Mouse (Mus musculus): ENCODE data around the gene Spred1. TPM values are rescaled to one million over a fixed set of nuclear protein-coding genes. Genes with fewer than 3 reads are reported as not detected.
"Not testable (repeated sequence)": the region's sequence is repeated elsewhere in the genome, so short reads cannot be mapped to it uniquely, and the experiment has no call there.

The Spred1 gene
- polyA plus RNA-seq, 1 experiment from 2014 or later = 9.2 TPM

DNA sequence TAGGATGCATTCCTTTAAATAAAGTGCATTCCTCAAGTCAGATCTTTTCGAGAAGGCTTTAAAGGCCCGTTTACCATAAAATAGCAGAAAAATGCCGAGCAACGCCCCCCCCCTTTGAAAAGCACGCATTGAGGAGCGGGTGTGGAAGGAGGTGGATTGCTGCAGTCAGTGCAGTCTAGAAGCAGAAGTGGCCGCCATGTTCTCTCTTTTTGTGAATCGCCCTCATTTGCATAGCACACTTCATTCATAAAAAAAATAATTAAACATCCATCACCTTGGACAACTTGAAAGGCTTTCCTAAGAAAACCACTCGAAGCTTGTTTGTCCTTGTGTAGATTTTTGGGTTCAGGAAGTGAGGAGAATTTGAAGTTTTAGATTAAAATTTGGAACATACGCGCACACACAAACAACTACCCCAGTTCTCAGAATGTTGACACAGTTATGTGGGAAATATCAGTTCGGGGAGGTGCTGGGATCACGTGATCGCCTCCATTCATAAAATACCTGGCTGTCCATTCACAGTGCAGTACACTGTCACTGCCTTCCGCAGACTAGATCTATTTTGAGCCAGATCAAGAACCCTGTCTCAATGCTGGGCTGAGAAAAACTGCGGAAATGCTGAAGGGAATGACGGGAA is 1.6 kb downstream of the Spred1 start:
- peak overlapping the region; percentile 89 for H3K4me3 ChIP-seq
- 0 out of 2 replicates have a peak overlapping the region, but pooled peaks have one; percentile 12 for H3K27ac ChIP-seq
- H3K36me3 ChIP-seq = no peaks in the 10 kb centered on the region
- WGBS = 4% methylated on average over 17 of the region's 17 CpGs
- H3K27me3 ChIP-seq = no peaks in the 10 kb centered on the region
- no peaks in the 10 kb centered on the region for H3K9me3 ChIP-seq
- peak overlapping the region; percentile 99 for H3K9ac ChIP-seq
- peaks cover 24% of the 10 kb centered on the region for H3K4me1 ChIP-seq (replicated peaks)
- peak; percentile 54 for ATAC-seq (ENCODE audit: low FRiP score)
- peak overlapping the region; percentile 72 for H3K4me2 ChIP-seq

DNA sequence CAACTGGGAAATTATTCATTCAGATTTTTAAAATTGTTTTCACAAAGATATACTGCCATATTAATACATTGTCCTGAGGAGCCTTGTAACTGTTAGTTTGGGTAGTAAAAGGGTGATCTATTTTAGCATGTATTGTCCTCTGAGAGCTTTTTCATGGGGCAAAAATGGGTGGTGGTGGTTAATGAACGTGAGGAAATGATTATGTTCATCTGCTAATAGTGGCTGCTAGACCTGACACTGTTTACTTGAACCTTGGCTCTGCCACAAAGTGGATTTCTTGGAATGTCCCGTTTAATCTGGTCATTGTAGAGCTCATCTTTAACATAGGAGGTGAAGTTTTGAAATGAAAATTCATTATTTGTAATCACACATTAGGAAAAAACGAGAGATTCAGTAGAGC is 2.5 kb downstream of the Spred1 start:
- Histone ChIP-seq H3K4me3 (peak overlapping the region; percentile 24), H3K4me2 (peak overlapping the region; percentile 72), H3K27me3 (no peaks in the 10 kb centered on the region), H3K4me1 (replicated peaks) (peaks cover 24% of the 10 kb centered on the region), H3K27ac (no peak overlapping the region), H3K9me3 (no peaks in the 10 kb centered on the region), H3K36me3 (no peaks in the 10 kb centered on the region), H3K9ac (peak overlapping the region; percentile 51; the same call in 1 of the 2 replicates)
- ATAC-seq (ENCODE audit: low FRiP score) = no peak
- 35% methylated on average over 3 of the region's 3 CpGs for WGBS

GRCm38 (mm10) chr2:117124839-117125238 is 3.7 kb downstream of the Spred1 start:
- peaks cover 14% of the 10 kb centered on the region for H3K4me1 ChIP-seq (replicated peaks)
- ATAC-seq (ENCODE audit: low FRiP score) = no peak
- no peaks in the 10 kb centered on the region for H3K27me3 ChIP-seq
- no peak overlapping the region for H3K27ac ChIP-seq
- WGBS = 80% methylated on average over 2 of the region's 2 CpGs
- no peak overlapping the region for H3K9ac ChIP-seq
- no peak overlapping the region for H3K4me3 ChIP-seq
- no peaks in the 10 kb centered on the region for H3K9me3 ChIP-seq
- H3K36me3 ChIP-seq = no peaks in the 10 kb centered on the region
- H3K4me2 ChIP-seq = peak overlapping the region; percentile 32

GRCm38 (mm10) chr2:117129156-117129555 is 8.0 kb downstream of the Spred1 start:
- H3K27me3 ChIP-seq = no peaks in the 10 kb centered on the region
- no peak overlapping the region for H3K4me3 ChIP-seq
- 83% methylated on average over 2 of the region's 2 CpGs for WGBS
- no peak overlapping the region for H3K27ac ChIP-seq
- ATAC-seq (ENCODE audit: low FRiP score) = no peak
- no peaks in the 10 kb centered on the region for H3K36me3 ChIP-seq
- H3K4me2 ChIP-seq = no peak overlapping the region
- no peak overlapping the region for H3K9ac ChIP-seq
- no peaks in the 10 kb centered on the region for H3K9me3 ChIP-seq
- H3K4me1 ChIP-seq (replicated peaks) = peaks cover 8% of the 10 kb centered on the region

DNA sequence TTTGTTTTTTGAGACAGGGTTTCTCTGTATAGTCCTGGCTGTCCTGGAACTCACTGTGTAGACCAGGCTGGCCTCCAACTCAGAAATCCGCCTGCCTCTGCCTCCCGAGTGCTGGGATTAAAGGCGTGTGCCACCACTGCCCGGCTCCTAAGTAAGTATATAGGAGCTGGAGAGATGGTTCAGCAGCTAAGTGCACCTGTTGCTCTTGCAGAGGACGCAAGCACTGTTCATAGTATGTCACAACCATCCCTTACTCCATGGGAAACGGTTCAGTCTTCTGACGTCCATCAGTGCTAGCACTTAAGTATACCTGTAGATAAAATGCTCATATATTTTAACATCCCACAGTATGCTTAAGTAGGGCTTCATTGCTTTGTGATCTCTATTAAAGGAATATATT is 9.9 kb downstream of the Spred1 start:
- H3K27ac ChIP-seq; H3K4me2 ChIP-seq; H3K36me3 ChIP-seq; H3K4me3 ChIP-seq; H3K27me3 ChIP-seq; H3K4me1 ChIP-seq (replicated peaks); ATAC-seq (ENCODE audit: low FRiP score); H3K9ac ChIP-seq; H3K9me3 ChIP-seq: not testable (repeated sequence)
- 95% methylated on average over 7 of the region's 7 CpGs for WGBS

DNA sequence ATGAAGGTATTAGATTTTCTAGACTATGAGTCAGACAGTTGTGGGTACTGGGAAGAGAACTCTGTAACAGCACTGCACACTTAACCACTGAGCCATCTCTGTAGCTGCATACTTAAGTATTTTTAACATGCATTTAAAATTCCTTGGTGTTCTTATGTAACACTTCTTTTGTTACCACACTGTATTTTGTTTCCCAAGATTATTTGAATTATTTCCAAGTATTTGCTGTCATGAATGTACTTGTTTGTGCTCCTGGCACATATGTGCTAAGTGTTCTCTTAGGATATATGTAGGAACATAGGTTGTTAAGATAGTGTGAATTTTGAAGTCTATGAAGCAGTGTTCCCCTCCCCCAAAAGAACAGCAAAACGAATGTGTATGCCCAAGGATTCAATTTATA is 10.7 kb downstream of the Spred1 start:
- Histone ChIP-seq H3K27ac (no peak overlapping the region), H3K9ac (no peak overlapping the region), H3K4me3 (no peak overlapping the region), H3K36me3 (no peaks in the 10 kb centered on the region), H3K4me1 (replicated peaks) (no peaks in the 10 kb centered on the region), H3K27me3 (no peaks in the 10 kb centered on the region), H3K9me3 (no peaks in the 10 kb centered on the region), H3K4me2 (no peak overlapping the region)
- no peak for ATAC-seq (ENCODE audit: low FRiP score)
- WGBS = 74% methylated on average over 1 of the region's 1 CpGs

DNA sequence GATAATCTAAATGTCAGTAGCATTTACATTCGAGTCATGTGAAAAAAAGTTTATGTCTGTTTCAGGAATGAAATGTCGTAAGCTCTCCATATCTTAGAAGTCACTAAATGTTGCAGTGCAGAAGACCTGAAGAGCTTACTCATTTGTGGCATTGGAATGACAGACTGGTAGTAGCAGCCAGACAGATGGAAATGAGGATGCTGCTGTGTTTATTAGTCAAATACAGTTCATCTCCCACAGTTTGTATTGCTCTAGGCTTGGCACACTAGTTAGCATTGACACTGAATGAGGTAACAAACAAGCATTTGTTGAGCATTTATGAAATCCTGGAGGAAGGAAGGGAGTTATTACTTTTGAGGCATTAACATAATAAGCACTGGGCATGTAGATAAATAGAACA is 12.4 kb downstream of the Spred1 start:
- no peak for ATAC-seq (ENCODE audit: low FRiP score)
- H3K4me1 ChIP-seq (replicated peaks) = peaks cover 2% of the 10 kb centered on the region; the same call in 1 of the 2 replicates
- H3K4me3 ChIP-seq = no peak overlapping the region
- H3K9ac ChIP-seq = no peak overlapping the region
- no peak overlapping the region for H3K27ac ChIP-seq
- WGBS = 93% methylated on average over 2 of the region's 2 CpGs
- H3K36me3 ChIP-seq = no peaks in the 10 kb centered on the region
- H3K27me3 ChIP-seq = no peaks in the 10 kb centered on the region
- no peak overlapping the region for H3K4me2 ChIP-seq
- H3K9me3 ChIP-seq = no peaks in the 10 kb centered on the region

DNA sequence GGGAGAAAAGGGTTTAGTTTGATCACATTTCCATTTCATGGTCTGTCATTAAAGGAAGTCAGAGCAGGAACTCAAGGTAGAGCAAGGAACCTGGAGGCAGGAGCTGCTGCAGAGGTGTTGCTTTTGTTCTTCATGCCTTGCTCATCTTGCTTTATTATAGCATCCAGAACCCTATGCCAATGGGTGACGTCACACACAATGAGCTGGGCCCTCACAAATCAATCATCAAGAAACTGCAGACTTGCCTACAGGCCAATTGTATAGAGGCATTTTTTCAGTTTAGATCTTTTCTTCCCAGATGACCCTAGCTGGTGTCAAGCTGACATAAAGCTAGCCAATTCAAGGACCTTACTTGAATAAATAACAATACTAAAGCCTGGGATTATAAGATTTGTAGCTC is 16.6 kb downstream of the Spred1 start:
- Histone ChIP-seq H3K4me2 (no peak overlapping the region), H3K27me3 (no peaks in the 10 kb centered on the region), H3K27ac (no peak overlapping the region), H3K36me3 (no peaks in the 10 kb centered on the region), H3K9me3 (no peaks in the 10 kb centered on the region), H3K4me1 (replicated peaks) (peaks cover 9% of the 10 kb centered on the region; the same call in 1 of the 2 replicates), H3K9ac (no peak overlapping the region), H3K4me3 (no peak overlapping the region)
- WGBS = 33% methylated on average over 1 of the region's 1 CpGs
- no peak for ATAC-seq (ENCODE audit: low FRiP score)

GRCm38 (mm10) chr2:117138932-117139331 is 17.8 kb downstream of the Spred1 start:
- Histone ChIP-seq H3K27ac (no peak overlapping the region), H3K9ac (no peak overlapping the region), H3K36me3 (no peaks in the 10 kb centered on the region), H3K4me2 (no peak overlapping the region), H3K4me1 (replicated peaks) (peaks cover 12% of the 10 kb centered on the region; the same call in 1 of the 2 replicates), H3K27me3 (no peaks in the 10 kb centered on the region), H3K9me3 (no peaks in the 10 kb centered on the region), H3K4me3 (no peak overlapping the region)
- ATAC-seq (ENCODE audit: low FRiP score) = no peak
- 89% methylated on average over 5 of the region's 5 CpGs for WGBS

- ATAC-seq (ENCODE audit: low FRiP score) = no peak
- H3K36me3 ChIP-seq = no peaks in the 10 kb centered on the region
- no peak overlapping the region for H3K4me3 ChIP-seq
- H3K27me3 ChIP-seq = no peaks in the 10 kb centered on the region
- H3K9me3 ChIP-seq = no peaks in the 10 kb centered on the region
- H3K4me2 ChIP-seq = no peak overlapping the region
- no peak overlapping the region for H3K9ac ChIP-seq
- H3K27ac ChIP-seq = no peak overlapping the region
- 82% methylated on average over 1 of the region's 1 CpGs for WGBS
- H3K4me1 ChIP-seq (replicated peaks) = peaks cover 12% of the 10 kb centered on the region; the same call in 1 of the 2 replicates
Observed at GRCm38 (mm10) chr2:117139977-117140376, 18.8 kb downstream of the Spred1 start.

DNA sequence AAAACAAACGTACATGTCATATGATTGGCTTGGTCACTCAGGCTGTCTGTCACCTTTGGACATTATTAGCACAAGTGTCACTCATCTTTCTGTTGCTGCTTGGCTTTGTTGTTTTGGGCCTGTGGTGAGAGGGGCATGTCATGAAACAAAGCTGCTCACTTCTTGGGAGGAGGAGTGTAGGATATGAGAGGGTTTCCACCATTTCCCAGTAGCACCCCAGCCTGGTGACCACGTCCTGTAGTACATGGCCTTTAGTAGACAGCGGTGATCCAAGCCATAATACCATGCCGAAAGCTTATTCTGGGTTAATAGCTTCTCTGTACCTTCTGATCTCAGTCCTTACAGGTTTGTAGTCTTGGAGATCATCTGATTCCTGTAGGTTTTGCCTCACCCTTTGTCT is 21.9 kb downstream of the Spred1 start:
- WGBS = 92% methylated on average over 4 of the region's 4 CpGs
- Histone ChIP-seq H3K4me1 (replicated peaks) (peaks cover 13% of the 10 kb centered on the region; the same call in 1 of the 2 replicates), H3K27me3 (no peaks in the 10 kb centered on the region), H3K27ac (no peak overlapping the region), H3K4me3 (no peak overlapping the region), H3K9ac (no peak overlapping the region), H3K4me2 (no peak overlapping the region), H3K36me3 (no peaks in the 10 kb centered on the region), H3K9me3 (no peaks in the 10 kb centered on the region)
- ATAC-seq (ENCODE audit: low FRiP score) = no peak

- H3K9me3 ChIP-seq = no peaks in the 10 kb centered on the region
- no peak overlapping the region for H3K27ac ChIP-seq
- H3K4me2 ChIP-seq = no peak overlapping the region
- H3K27me3 ChIP-seq = no peaks in the 10 kb centered on the region
- H3K36me3 ChIP-seq = no peaks in the 10 kb centered on the region
- no peak overlapping the region for H3K4me3 ChIP-seq
- ATAC-seq (ENCODE audit: low FRiP score) = no peak
- H3K4me1 ChIP-seq (replicated peaks) = peaks cover 9% of the 10 kb centered on the region; the same call in 1 of the 2 replicates
- 94% methylated on average over 2 of the region's 2 CpGs for WGBS
- no peak overlapping the region for H3K9ac ChIP-seq
Observed at GRCm38 (mm10) chr2:117146026-117146425, 24.9 kb downstream of the Spred1 start.

- Histone ChIP-seq H3K4me3 (no peak overlapping the region), H3K27me3 (no peaks in the 10 kb centered on the region), H3K4me2 (no peak overlapping the region), H3K4me1 (replicated peaks) (peaks cover 7% of the 10 kb centered on the region; the same call in 1 of the 2 replicates), H3K9me3 (no peaks in the 10 kb centered on the region), H3K27ac (no peak overlapping the region), H3K9ac (no peak overlapping the region), H3K36me3 (no peaks in the 10 kb centered on the region)
- ATAC-seq (ENCODE audit: low FRiP score) = no peak
- WGBS = 86% methylated on average over 3 of the region's 3 CpGs
Observed at GRCm38 (mm10) chr2:117146617-117147016, 25.4 kb downstream of the Spred1 start.
